Mouse (Mus musculus) thymus, adult 2 months (tissue): ENCODE data around the gene Oprm1. TPM values are rescaled to one million over a fixed set of nuclear protein-coding genes. Genes with fewer than 3 reads are reported as not detected.

Experiments used
- DNase-seq: peaks from one replicate; pipeline ENCODE4 v3.0.0; 2021
- H3K27ac ChIP-seq: fragments of 200-500 bp; 2 replicates; pipeline ENCODE4 v1.5.1; 2012; ENCODE audit warnings: low read length, control low read depth; ENCODE audit not compliant: control insufficient read depth, insufficient read depth
- H3K27me3 ChIP-seq: fragments of 200-500 bp; 2 replicates; pipeline ENCODE4 v1.6.1; 2012; ENCODE audit warnings: mild to moderate bottlenecking, low read length, moderate library complexity, mixed read lengths; ENCODE audit not compliant: control insufficient read depth, insufficient read depth
- H3K36me3 ChIP-seq: fragments of 200-500 bp; 2 replicates; pipeline ENCODE4 v1.6.1; 2012; ENCODE audit warnings: mild to moderate bottlenecking, low read length, moderate library complexity; ENCODE audit not compliant: control insufficient read depth, insufficient read depth
- H3K4me1 ChIP-seq: fragments of 200-500 bp; replicated peaks from 2 replicates; pipeline ENCODE4 v1.6.1; 2012; ENCODE audit warnings: low read length; ENCODE audit not compliant: control insufficient read depth, insufficient read depth
- H3K4me3 ChIP-seq: fragments of 200-500 bp; 2 replicates; pipeline ENCODE4 v1.5.1; 2012; ENCODE audit warnings: mild to moderate bottlenecking, low read length, control low read depth, moderate library complexity; ENCODE audit not compliant: control insufficient read depth, insufficient read depth
- CTCF ChIP-seq: fragments of 200-500 bp; IDR thresholded peaks from 2 replicates; pipeline ENCODE4 v1.5.1; 2012; ENCODE audit warnings: mild to moderate bottlenecking, control low read depth, low read length, moderate library complexity, borderline replicate concordance; ENCODE audit not compliant: control insufficient read depth, poor library complexity, insufficient read depth; ENCODE audit errors: extremely low read depth
- POLR2A ChIP-seq: fragments of 200-500 bp; IDR thresholded peaks from 2 replicates; pipeline ENCODE4 v1.6.1; 2012; ENCODE audit warnings: mild to moderate bottlenecking, low read length, control low read depth, moderate library complexity; ENCODE audit not compliant: control insufficient read depth, poor library complexity, insufficient read depth; ENCODE audit errors: extremely low read depth
- WGBS: fragments of 180-500 bp; shearing (Covaris S2); methylation state at CpG from one replicate; pipeline ENCODE4 v1.1.7; 2018; 5-methylcytosine and 5-hydroxymethylcytosine counted together
- polyA plus RNA-seq: library from polyadenylated mRNA; depleted of rRNA; stranded (reverse); fragments of >200 nt; gene quantifications from 2 replicates; pipeline ENCODE4 v1.2.3, GENCODE M21; 2012

Gene Oprm1
- polyA plus RNA-seq, 1 experiment = not detected

DNA sequence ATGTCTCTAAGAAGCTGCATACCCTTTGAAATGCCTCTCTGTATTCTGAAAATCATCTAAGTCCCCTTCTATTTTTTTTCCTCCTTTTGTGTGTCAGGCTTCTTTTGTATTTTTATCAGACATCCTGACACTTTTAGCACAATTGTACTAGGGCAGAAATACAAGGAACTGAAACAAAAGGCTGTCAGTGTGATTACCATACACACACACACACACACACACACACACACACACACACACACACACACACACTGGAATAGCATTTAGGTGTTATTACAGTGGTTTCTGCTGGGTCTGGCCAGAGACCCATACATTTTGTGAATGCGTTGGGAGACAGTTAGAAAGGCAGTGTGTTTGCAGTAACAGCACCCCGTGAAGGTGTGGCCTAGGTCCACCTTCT is 275.2 kb downstream of the Oprm1 start:
- H3K27ac ChIP-seq = no peak overlapping the region
- WGBS = 97% methylated on average over 2 of the region's 2 CpGs
- H3K27me3 ChIP-seq = no peaks in the 10 kb centered on the region
- H3K36me3 ChIP-seq = no peaks in the 10 kb centered on the region
- 0 out of 2 replicates have a peak, but pooled peaks cover 2% of the 10 kb centered on the region for H3K4me1 ChIP-seq
- no peak for DNase-seq
- TF ChIP-seq POLR2A (no peak), CTCF (no peak)
- H3K4me3 ChIP-seq = no peak overlapping the region

DNA sequence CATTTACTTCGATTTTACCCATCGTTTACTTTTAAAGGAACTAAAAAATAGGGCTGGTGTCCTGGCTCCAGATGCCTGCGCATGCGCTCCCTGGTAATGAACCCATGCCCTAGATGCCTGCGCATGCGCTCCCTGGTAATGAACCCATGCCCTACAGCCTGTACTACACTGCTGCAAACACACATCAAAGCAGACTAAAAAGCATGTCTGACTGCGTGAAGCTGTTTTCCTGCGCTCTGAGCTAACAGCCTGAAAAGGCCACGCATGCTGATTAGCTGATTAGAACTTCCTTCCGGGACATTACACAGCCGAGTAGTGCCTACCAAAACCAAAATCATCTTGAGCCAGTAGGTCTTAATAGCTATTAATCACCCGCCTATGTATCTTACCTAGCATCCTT is 277.2 kb downstream of the Oprm1 start:
- Histone ChIP-seq H3K27me3 (no peaks in the 10 kb centered on the region), H3K36me3 (no peaks in the 10 kb centered on the region), H3K27ac (no peak overlapping the region), H3K4me1 (0 out of 2 replicates have a peak, but pooled peaks cover 2% of the 10 kb centered on the region), H3K4me3 (no peak overlapping the region)
- 71% methylated on average over 12 of the region's 12 CpGs for WGBS
- no peak for TF ChIP-seq POLR2A
- TF ChIP-seq CTCF = no peak
- no peak for DNase-seq

DNA sequence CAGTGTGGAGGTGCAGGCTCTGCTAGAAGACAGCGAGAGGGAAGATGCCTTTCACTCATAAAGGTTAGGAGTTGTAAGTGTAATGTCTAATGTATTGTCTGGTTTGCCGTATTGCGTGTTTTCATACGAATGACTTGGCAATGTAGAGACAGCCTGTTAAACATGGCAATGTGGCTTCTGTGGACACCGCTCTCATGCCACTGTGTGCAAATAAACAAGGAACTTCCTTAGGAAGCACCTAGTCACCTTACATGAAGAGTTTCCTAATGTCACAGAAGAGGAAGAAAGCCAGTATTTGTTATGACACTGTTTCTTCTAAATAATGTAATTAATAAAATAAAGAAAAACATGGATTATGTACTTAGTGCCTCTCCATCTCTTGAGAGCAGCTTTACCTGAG is 278.9 kb downstream of the Oprm1 start:
- H3K36me3 ChIP-seq = no peaks in the 10 kb centered on the region
- WGBS = 93% methylated on average over 5 of the region's 5 CpGs
- H3K27me3 ChIP-seq = no peaks in the 10 kb centered on the region
- 0 out of 2 replicates have a peak, but pooled peaks cover 2% of the 10 kb centered on the region for H3K4me1 ChIP-seq
- TF ChIP-seq CTCF (no peak), POLR2A (no peak)
- H3K27ac ChIP-seq = no peak overlapping the region
- H3K4me3 ChIP-seq = no peak overlapping the region
- no peak for DNase-seq

DNA sequence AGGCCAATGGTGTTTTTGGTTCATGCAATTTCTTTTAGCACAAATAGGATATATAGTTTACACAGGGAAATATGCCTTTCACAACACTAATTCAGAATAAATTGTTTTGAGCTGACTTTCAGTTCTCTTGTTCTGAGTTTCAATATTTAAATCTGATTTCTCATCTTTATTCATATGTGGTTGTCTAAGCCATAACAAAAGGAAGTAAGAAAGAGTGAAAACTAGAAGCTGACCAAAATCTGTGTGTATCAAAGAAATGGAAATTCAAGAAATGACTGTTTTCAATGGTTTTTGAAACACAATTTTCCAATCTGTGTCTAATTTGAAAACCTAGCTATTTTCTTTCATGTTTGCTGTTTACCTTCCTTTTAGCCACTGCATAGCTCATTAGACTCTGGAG is 282.7 kb downstream of the Oprm1 start:
- TF ChIP-seq CTCF = no peak
- TF ChIP-seq POLR2A = no peak
- no peaks in the 10 kb centered on the region for H3K4me1 ChIP-seq
- no peak overlapping the region for H3K27ac ChIP-seq
- H3K36me3 ChIP-seq = no peaks in the 10 kb centered on the region
- no peak overlapping the region for H3K4me3 ChIP-seq
- DNase-seq = no peak
- H3K27me3 ChIP-seq = no peaks in the 10 kb centered on the region

DNA sequence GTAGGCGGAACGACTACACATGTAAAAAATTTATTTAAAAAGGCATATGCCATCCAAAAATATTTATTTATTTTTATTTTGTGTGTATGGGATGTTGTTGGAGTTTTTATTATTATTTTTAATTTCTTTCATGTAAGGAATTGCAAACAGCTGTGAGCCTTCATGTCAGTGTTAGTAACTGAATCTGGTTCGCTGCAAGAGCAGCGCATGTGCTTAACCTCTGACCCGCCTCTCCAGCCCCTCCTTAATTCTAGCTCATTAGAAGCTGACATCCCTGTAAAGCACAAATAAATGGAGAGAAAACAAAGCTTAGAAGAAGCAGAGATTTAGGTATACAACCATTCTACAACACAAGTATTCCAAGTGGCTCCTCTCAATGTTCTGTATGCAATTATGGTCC is 285.6 kb downstream of the Oprm1 start:
- TF ChIP-seq CTCF = no peak
- no peak for TF ChIP-seq POLR2A
- 97% methylated on average over 5 of the region's 5 CpGs for WGBS
- no peak for DNase-seq
- Histone ChIP-seq H3K4me3 (no peak overlapping the region), H3K27ac (no peak overlapping the region), H3K27me3 (no peaks in the 10 kb centered on the region), H3K36me3 (no peaks in the 10 kb centered on the region), H3K4me1 (no peaks in the 10 kb centered on the region)

DNA sequence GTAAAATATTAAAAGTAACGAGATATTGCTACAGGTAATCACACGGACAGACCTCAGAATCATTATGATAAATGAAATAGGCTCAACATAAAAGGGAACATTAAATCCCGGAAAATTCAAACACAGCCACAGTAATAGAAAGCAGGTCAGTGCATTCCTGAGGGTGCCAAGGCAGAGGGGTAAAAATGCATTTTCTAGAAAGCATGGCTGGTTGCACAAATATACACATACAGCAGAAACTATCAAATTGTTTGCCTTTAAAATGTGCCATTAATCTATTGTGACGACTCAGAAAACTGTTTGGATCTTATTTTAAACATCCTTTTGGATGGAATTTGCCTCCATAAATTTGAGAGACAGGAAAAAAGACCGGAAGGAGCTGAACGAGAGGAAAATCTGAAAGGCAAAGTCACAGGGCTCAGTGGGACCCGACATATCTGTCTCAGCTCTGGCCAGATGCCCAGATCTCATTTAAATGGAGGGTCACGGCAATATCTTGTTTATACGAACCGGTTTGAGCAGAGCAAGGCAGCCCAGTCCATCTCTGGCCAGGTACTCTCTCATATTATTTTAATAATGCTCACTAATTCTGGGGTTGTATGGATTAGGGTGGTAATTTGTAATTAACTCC is 289.1 kb downstream of the Oprm1 start:
- Histone ChIP-seq H3K27me3 (no peaks in the 10 kb centered on the region), H3K36me3 (no peaks in the 10 kb centered on the region), H3K4me3 (no peak overlapping the region), H3K27ac (no peak overlapping the region), H3K4me1 (no peaks in the 10 kb centered on the region)
- 86% methylated on average over 10 of the region's 10 CpGs for whole genome bisulfite sequencing
- no peak for TF ChIP-seq POLR2A
- no peak for DNase-seq

DNA sequence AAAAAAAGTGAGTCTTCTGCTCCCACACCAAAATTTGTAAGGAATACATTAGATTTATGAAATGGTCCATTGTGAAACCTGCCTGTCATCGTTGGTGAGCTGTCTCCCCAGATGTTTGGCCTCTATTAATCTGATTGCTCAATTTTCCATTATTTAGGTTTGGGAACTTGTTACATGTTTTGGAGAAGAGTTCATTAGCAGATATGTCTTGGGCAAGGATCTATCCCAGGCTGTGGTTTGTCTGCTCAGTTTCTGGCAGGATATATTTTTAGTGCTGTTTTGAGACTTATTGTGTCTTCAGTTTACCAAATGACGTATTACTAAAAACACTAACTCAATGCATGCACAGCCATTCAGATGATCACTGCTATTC is 289.6 kb downstream of the Oprm1 start:
- WGBS = 91% methylated on average over 2 of the region's 2 CpGs
- no peaks in the 10 kb centered on the region for H3K4me1 ChIP-seq
- no peaks in the 10 kb centered on the region for H3K36me3 ChIP-seq
- TF ChIP-seq POLR2A (no peak), CTCF (no peak)
- no peak for DNase-seq
- H3K27ac ChIP-seq = no peak overlapping the region
- H3K4me3 ChIP-seq = no peak overlapping the region
- H3K27me3 ChIP-seq = no peaks in the 10 kb centered on the region
